Mouse (Mus musculus) brain, embryonic 14.5 days (tissue): ENCODE data around the gene Arhgef2.

Experiments used
- CTCF ChIP-seq: fragments of 200-500 bp; IDR thresholded peaks from 2 replicates; pipeline ENCODE4 v1.5.1; 2012; ENCODE audit warnings: inconsistent platforms, mild to moderate bottlenecking, moderate library complexity, borderline replicate concordance; ENCODE audit not compliant: insufficient read depth, insufficient read length; ENCODE audit errors: extremely low read depth
- POLR2A ChIP-seq: fragments of 200-500 bp; IDR thresholded peaks from 2 replicates; pipeline ENCODE4 v1.6.1; 2012; ENCODE audit warnings: mild to moderate bottlenecking, inconsistent platforms, borderline replicate concordance; ENCODE audit not compliant: poor library complexity, insufficient read depth, insufficient read length, severe bottlenecking; ENCODE audit errors: extremely low read depth

- TF ChIP-seq POLR2A: peak; percentile 43; the same call in 1 of the 2 replicates
- TF ChIP-seq CTCF: no peak
Observed at GRCm38 (mm10) chr3:88579454-88580117, 26.2 kb upstream of the Arhgef2 start.
